Mouse (Mus musculus) embryonic facial prominence, embryonic 11.5 days (tissue): Measurements from ENCODE around the gene Uaca. TPM values are rescaled to one million over a fixed set of nuclear protein-coding genes. Genes with fewer than 3 reads are reported as not detected.

Source experiments
- ATAC-seq: fragments of 200-750 bp; cut with Nextera tagmentation; replicated peaks from 2 replicates; pipeline ENCODE4 v1.8.0; 2017; ENCODE audit warnings: low read depth; ENCODE audit not compliant: insufficient number of reproducible peaks, low FRiP score, low TSS enrichment
- DNase-seq: peaks from one replicate; pipeline ENCODE4 v3.0.0-alpha.2; 2015; ENCODE audit warnings: low spot score
- H3K27ac ChIP-seq: fragments of 300-500 bp; sonication (generic); replicated peaks from 2 replicates; pipeline ENCODE4 v1.5.1; 2014; ENCODE audit warnings: mild to moderate bottlenecking, low read depth, low read length, control low read depth
- H3K27me3 ChIP-seq: fragments of 300-500 bp; sonication (generic); 2 replicates; pipeline ENCODE4 v1.6.1; 2014; ENCODE audit warnings: mild to moderate bottlenecking, low read length, moderate library complexity, mixed read lengths; ENCODE audit not compliant: control insufficient read depth, insufficient read depth
- H3K36me3 ChIP-seq: fragments of 300-500 bp; sonication (generic); replicated peaks from 2 replicates; pipeline ENCODE4 v1.6.1; 2014; ENCODE audit warnings: low read depth, mild to moderate bottlenecking, low read length, moderate library complexity, mixed read lengths; ENCODE audit not compliant: control insufficient read depth, insufficient read depth
- H3K4me1 ChIP-seq: fragments of 300-500 bp; sonication (generic); 2 replicates; pipeline ENCODE4 v1.6.1; 2014; ENCODE audit warnings: low read length, mixed read lengths; ENCODE audit not compliant: control insufficient read depth, insufficient read depth
- H3K4me2 ChIP-seq: fragments of 300-500 bp; sonication (generic); 2 replicates; pipeline ENCODE4 v1.6.1; 2014; ENCODE audit warnings: low read depth, mild to moderate bottlenecking, control low read depth, low read length, moderate library complexity
- H3K4me3 ChIP-seq: fragments of 300-500 bp; sonication (generic); 2 replicates; pipeline ENCODE4 v1.5.1; 2014; ENCODE audit warnings: low read depth, low read length, control low read depth
- H3K9ac ChIP-seq: fragments of 300-500 bp; sonication (generic); replicated peaks from 2 replicates; pipeline ENCODE4 v1.6.1; 2014; ENCODE audit warnings: mild to moderate bottlenecking, control low read depth, low read length
- H3K9me3 ChIP-seq: fragments of 300-500 bp; sonication (generic); replicated peaks from 2 replicates; pipeline ENCODE4 v1.6.1; 2016; ENCODE audit warnings: mild to moderate bottlenecking, low read length, inconsistent platforms, mixed read lengths; ENCODE audit not compliant: control insufficient read depth
- WGBS: fragments of 180-500 bp; shearing (Covaris S2); extraction: QIAGEN DNeasy Blood & Tissue Kit; methylation state at CpG from one replicate; pipeline ENCODE4 v1.1.7; 2014; 5-methylcytosine and 5-hydroxymethylcytosine counted together
- polyA plus RNA-seq: library from polyadenylated mRNA; unstranded; fragments of >200 nt; fragmentation: Nextera tagmentation; extraction: Ambion mirVana; gene quantifications from 2 replicates; pipeline ENCODE4 v1.2.1, GENCODE M21; 2014

Uaca gene
- polyA plus RNA-seq, 1 experiment from 2014 or later, result 22.8 TPM

GRCm38 (mm10) chr9:60773713-60774112 lies 20.6 kb upstream of the Uaca start:
- no peak overlapping the region for H3K4me2 ChIP-seq
- H3K36me3 ChIP-seq, result no peaks in the 10 kb centered on the region
- H3K27ac ChIP-seq, result no peak overlapping the region
- no peak overlapping the region for H3K4me3 ChIP-seq
- H3K4me1 ChIP-seq, result no peaks in the 10 kb centered on the region
- ATAC-seq (no peak), DNase-seq (no peak)
- WGBS, result 88% methylated on average over 2 of the region's 2 CpGs
- no peak overlapping the region for H3K9ac ChIP-seq
- no peaks in the 10 kb centered on the region for H3K9me3 ChIP-seq
- no peaks in the 10 kb centered on the region for H3K27me3 ChIP-seq

- no peak overlapping the region for H3K4me2 ChIP-seq
- H3K36me3 ChIP-seq, result no peaks in the 10 kb centered on the region
- ATAC-seq, result no peak
- H3K4me1 ChIP-seq, result no peaks in the 10 kb centered on the region
- H3K4me3 ChIP-seq, result no peak overlapping the region
- WGBS, result 93% methylated on average over 9 of the region's 9 CpGs
- H3K9me3 ChIP-seq, result no peaks in the 10 kb centered on the region
- H3K27me3 ChIP-seq, result no peaks in the 10 kb centered on the region
- no peak overlapping the region for H3K9ac ChIP-seq
- H3K27ac ChIP-seq, result no peak overlapping the region
- no peak for DNase-seq
Observed at GRCm38 (mm10) chr9:60776899-60777298, 17.4 kb upstream of the Uaca start.

GRCm38 (mm10) chr9:60782057-60782789 lies 12.1 kb upstream of the Uaca start:
- H3K9ac ChIP-seq, result no peak overlapping the region
- H3K27ac ChIP-seq, result no peak overlapping the region
- no peaks in the 10 kb centered on the region for H3K4me1 ChIP-seq
- DNase-seq (no peak), ATAC-seq (no peak)
- no peaks in the 10 kb centered on the region for H3K36me3 ChIP-seq
- no peaks in the 10 kb centered on the region for H3K9me3 ChIP-seq
- 81% methylated on average over 9 of the region's 9 CpGs for WGBS
- H3K4me3 ChIP-seq, result no peak overlapping the region
- no peak overlapping the region for H3K4me2 ChIP-seq
- H3K27me3 ChIP-seq, result no peaks in the 10 kb centered on the region

- Histone ChIP-seq H3K27ac (no peak overlapping the region), H3K27me3 (no peaks in the 10 kb centered on the region), H3K4me3 (no peak overlapping the region), H3K4me1 (no peaks in the 10 kb centered on the region), H3K4me2 (no peak overlapping the region), H3K36me3 (no peaks in the 10 kb centered on the region), H3K9me3 (no peaks in the 10 kb centered on the region), H3K9ac (no peak overlapping the region)
- DNase-seq, result no peak
- ATAC-seq, result no peak
- 71% methylated on average over 4 of the region's 4 CpGs for WGBS
Observed at GRCm38 (mm10) chr9:60785069-60785468, 9.3 kb upstream of the Uaca start.

- no peak overlapping the region for H3K9ac ChIP-seq
- no peaks in the 10 kb centered on the region for H3K4me1 ChIP-seq
- no peak overlapping the region for H3K27ac ChIP-seq
- no peaks in the 10 kb centered on the region for H3K9me3 ChIP-seq
- no peaks in the 10 kb centered on the region for H3K27me3 ChIP-seq
- ATAC-seq (no peak), DNase-seq (no peak)
- H3K4me3 ChIP-seq, result no peak overlapping the region
- no peaks in the 10 kb centered on the region for H3K36me3 ChIP-seq
- no peak overlapping the region for H3K4me2 ChIP-seq
- 17% methylated on average over 2 of the region's 2 CpGs for WGBS
Observed at GRCm38 (mm10) chr9:60787517-60788110, 6.7 kb upstream of the Uaca start.

- no peak for ATAC-seq
- no peak overlapping the region for H3K4me3 ChIP-seq
- WGBS, result 85% methylated on average over 2 of the region's 2 CpGs
- no peaks in the 10 kb centered on the region for H3K27me3 ChIP-seq
- H3K36me3 ChIP-seq, result no peaks in the 10 kb centered on the region
- no peak overlapping the region for H3K4me2 ChIP-seq
- H3K4me1 ChIP-seq, result peaks cover 4% of the 10 kb centered on the region; the same call in 1 of the 2 replicates
- no peaks in the 10 kb centered on the region for H3K9me3 ChIP-seq
- DNase-seq, result no peak
- H3K9ac ChIP-seq, result no peak overlapping the region
- H3K27ac ChIP-seq, result no peak overlapping the region
Observed at GRCm38 (mm10) chr9:60790282-60790681, 4.1 kb upstream of the Uaca start.

GRCm38 (mm10) chr9:60794841-60795351 lies 554 bp downstream of the Uaca start:
- Histone ChIP-seq H3K4me2 (peak overlapping the region; percentile 95), H3K4me1 (peaks cover 4% of the 10 kb centered on the region; the same call in 1 of the 2 replicates), H3K9me3 (no peaks in the 10 kb centered on the region), H3K36me3 (no peaks in the 10 kb centered on the region), H3K27me3 (no peaks in the 10 kb centered on the region), H3K4me3 (peak overlapping the region; percentile 80), H3K27ac (no peak overlapping the region), H3K9ac (peak overlapping the region; percentile 73)
- DNase-seq (peak; percentile 54), ATAC-seq (peak; percentile 22; the same call in 1 of the 2 replicates)
- 1% methylated on average over 30 of the region's 30 CpGs for WGBS

GRCm38 (mm10) chr9:60796076-60796475 lies 1.7 kb downstream of the Uaca start:
- Histone ChIP-seq H3K9me3 (no peaks in the 10 kb centered on the region), H3K27me3 (no peaks in the 10 kb centered on the region), H3K27ac (no peak overlapping the region), H3K36me3 (no peaks in the 10 kb centered on the region), H3K9ac (no peak overlapping the region), H3K4me1 (peaks cover 4% of the 10 kb centered on the region; the same call in 1 of the 2 replicates), H3K4me2 (no peak overlapping the region), H3K4me3 (no peak overlapping the region)
- no peak for DNase-seq
- no peak for ATAC-seq
- 83% methylated on average over 7 of the region's 7 CpGs for WGBS
